Mouse (Mus musculus) stomach, embryonic 14.5 days (tissue): ENCODE results near the gene Rapgef6. TPM values are rescaled to one million over a fixed set of nuclear protein-coding genes. Genes with fewer than 3 reads are reported as not detected.
A peak's percentile ranks its signal among the peaks of the same experiment; 100 is the strongest.

ENCODE experiments used
- ATAC-seq: fragments of 200-750 bp; cut with Nextera tagmentation; 2 replicates; pipeline ENCODE4 v1.8.0; 2017; ENCODE audit warnings: low read depth, moderate TSS enrichment; ENCODE audit not compliant: insufficient number of reproducible peaks, insufficient read depth, low FRiP score
- H3K27ac ChIP-seq: fragments of 300-500 bp; sonication (generic); 2 replicates; pipeline ENCODE4 v1.5.1; 2014; ENCODE audit warnings: mild to moderate bottlenecking, low read length, moderate library complexity, mixed read lengths
- H3K27me3 ChIP-seq: fragments of 300-500 bp; sonication (generic); 2 replicates; pipeline ENCODE4 v1.6.1; 2014; ENCODE audit warnings: low read length, control low read depth, mixed read lengths; ENCODE audit not compliant: control insufficient read depth, insufficient read depth
- H3K36me3 ChIP-seq: fragments of 300-500 bp; sonication (generic); 2 replicates; pipeline ENCODE4 v1.6.1; 2014; ENCODE audit warnings: mild to moderate bottlenecking, control low read depth, low read length, moderate library complexity, mixed read lengths; ENCODE audit not compliant: control insufficient read depth, insufficient read depth
- H3K4me1 ChIP-seq: fragments of 300-500 bp; sonication (generic); 2 replicates; pipeline ENCODE4 v1.6.1; 2014; ENCODE audit warnings: low read length, control low read depth, mixed read lengths; ENCODE audit not compliant: control insufficient read depth, insufficient read depth
- H3K4me2 ChIP-seq: fragments of 300-500 bp; sonication (generic); replicated peaks from 2 replicates; pipeline ENCODE4 v1.6.1; 2014; ENCODE audit warnings: low read depth, low read length, control low read depth
- H3K4me3 ChIP-seq: fragments of 300-500 bp; sonication (generic); 2 replicates; pipeline ENCODE4 v1.5.1; 2014; ENCODE audit warnings: low read depth, low read length, control low read depth
- H3K9ac ChIP-seq: fragments of 300-500 bp; sonication (generic); replicated peaks from 2 replicates; pipeline ENCODE4 v1.6.1; 2014; ENCODE audit warnings: low read depth, mild to moderate bottlenecking, control low read depth, low read length, moderate library complexity, mixed read lengths
- H3K9me3 ChIP-seq: fragments of 300-500 bp; sonication (generic); 2 replicates; pipeline ENCODE4 v1.6.1; 2016; ENCODE audit warnings: low read depth, low read length, control low read depth; ENCODE audit not compliant: control insufficient read depth
- WGBS: fragments of 180-500 bp; shearing (Covaris S2); extraction: QIAGEN DNeasy Blood & Tissue Kit; methylation state at CpG from one replicate; pipeline ENCODE4 v1.1.7; 2014; 5-methylcytosine and 5-hydroxymethylcytosine counted together
- polyA plus RNA-seq: library from polyadenylated mRNA; unstranded; fragments of >200 nt; fragmentation: Nextera tagmentation; extraction: Ambion mirVana; gene quantifications from 2 replicates; pipeline ENCODE4 v1.2.1, GENCODE M21; 2014

Rapgef6 gene
- polyA plus RNA-seq: 39.4 and 42.0 TPM in 2 replicates

DNA sequence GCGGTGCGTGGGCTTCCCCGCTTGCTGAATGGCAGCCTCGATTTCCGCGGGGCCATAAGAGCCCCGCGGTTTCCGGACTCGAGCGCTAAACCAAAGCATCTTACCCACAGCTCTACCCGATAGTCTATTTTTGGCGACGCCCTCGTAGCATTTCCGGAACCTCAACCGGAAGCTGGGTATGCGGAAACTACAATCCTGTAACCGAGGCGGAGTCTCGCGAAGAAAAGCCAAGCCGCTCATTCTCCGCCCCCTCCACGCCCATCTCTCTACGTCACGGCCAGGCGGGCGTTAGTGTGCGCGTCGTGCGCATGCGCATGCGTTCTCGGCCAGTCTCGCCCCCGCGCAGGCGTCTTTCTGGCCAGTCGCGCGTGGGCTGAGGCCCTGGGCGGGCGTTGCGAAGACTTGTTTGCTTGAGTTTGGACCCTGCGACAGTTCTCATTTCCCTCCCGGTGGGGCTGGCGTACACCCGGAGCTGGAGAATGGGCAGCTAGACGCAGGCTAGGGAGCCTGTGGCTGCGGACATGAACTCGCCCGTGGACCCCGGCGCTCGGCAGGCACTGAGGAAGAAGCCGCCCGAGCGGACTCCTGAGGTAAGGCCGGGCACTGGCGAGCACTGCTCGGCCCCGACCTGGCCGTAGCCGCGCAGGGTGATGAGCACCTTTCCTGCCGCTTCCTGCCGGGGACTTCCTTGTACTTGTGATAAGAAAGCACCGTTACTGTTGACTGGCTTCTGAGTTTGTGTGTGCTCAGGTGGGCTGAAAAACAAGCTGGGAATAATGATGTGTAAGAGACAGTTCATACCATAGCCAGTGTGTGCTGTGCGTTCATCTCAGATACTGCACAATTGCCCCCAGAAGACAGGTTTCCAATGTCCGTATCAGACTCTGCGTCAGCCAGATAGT is at the start of gene Rapgef6:
Gene Rapgef6 (plus strand): TSS at position 319 of the 902 bp plus-strand sequence.
- WGBS: under 1% methylated on average over 73 of the region's 73 CpGs
- H3K4me1 ChIP-seq: no peaks in the 10 kb centered on the region
- H3K9me3 ChIP-seq: no peaks in the 10 kb centered on the region
- peak within 1 kb of the TSS; percentile 91 for H3K4me3 ChIP-seq
- H3K4me2 ChIP-seq: peak within 1 kb of the TSS; percentile 67
- ATAC-seq: peak; percentile 98
- H3K27me3 ChIP-seq: no peaks in the 10 kb centered on the region
- peak within 1 kb of the TSS; percentile 87 for H3K9ac ChIP-seq
- H3K36me3 ChIP-seq: no peaks in the 10 kb centered on the region
- H3K27ac ChIP-seq: peak within 1 kb of the TSS; percentile 95

DNA sequence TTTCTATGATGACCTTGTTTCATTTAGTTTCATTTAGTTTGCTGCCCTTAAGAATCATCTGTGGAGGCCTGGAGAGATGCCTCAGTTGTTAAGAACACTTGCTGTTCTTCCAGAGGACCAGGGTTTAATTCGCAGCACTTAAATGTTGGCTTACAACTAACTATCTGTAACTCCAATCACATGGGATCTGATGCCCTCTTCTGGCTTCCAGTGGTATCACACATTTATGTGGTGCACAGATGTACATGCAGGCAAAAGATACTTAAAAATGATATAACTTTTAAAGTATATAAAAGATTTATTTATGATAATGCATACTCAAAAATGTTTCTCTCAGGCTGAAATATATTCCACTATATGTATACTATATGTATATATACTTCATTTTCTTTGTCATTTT is 44.2 kb upstream of the Rapgef6 start:
- Histone ChIP-seq H3K27ac (no peak overlapping the region), H3K4me1 (no peaks in the 10 kb centered on the region), H3K4me3 (no peak overlapping the region), H3K9me3 (no peaks in the 10 kb centered on the region), H3K27me3 (no peaks in the 10 kb centered on the region), H3K9ac (no peak overlapping the region), H3K36me3 (no peaks in the 10 kb centered on the region), H3K4me2 (no peak overlapping the region)
- 83% methylated on average over 1 of the region's 1 CpGs for WGBS
- no peak for ATAC-seq

DNA sequence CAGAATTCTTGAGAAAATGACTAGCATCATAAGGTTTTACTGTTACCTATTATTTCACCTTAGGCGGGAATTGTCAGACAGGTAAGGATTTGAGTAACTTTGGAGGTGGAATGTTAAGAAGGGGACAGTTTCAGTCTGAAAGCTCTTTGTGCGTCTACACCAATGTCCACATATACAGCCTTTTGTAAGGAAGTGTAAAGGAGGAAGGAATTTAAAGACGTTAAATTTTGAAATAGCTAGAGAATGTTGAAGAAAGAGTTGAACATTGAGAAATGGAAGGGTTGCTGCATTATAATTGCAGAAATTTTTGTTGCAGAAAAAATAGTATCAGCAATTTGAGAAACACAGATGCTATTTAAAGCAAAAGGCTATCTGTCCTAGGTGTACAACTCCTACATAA is 36.6 kb upstream of the Rapgef6 start:
- 0 out of 2 replicates have a peak, but pooled peaks cover 3% of the 10 kb centered on the region for H3K36me3 ChIP-seq
- no peak overlapping the region for H3K4me3 ChIP-seq
- H3K27ac ChIP-seq: no peak overlapping the region
- no peaks in the 10 kb centered on the region for H3K9me3 ChIP-seq
- no peak overlapping the region for H3K4me2 ChIP-seq
- H3K27me3 ChIP-seq: no peaks in the 10 kb centered on the region
- no peak overlapping the region for H3K9ac ChIP-seq
- no peak for ATAC-seq
- 88% methylated on average over 3 of the region's 3 CpGs for WGBS
- H3K4me1 ChIP-seq: no peaks in the 10 kb centered on the region

DNA sequence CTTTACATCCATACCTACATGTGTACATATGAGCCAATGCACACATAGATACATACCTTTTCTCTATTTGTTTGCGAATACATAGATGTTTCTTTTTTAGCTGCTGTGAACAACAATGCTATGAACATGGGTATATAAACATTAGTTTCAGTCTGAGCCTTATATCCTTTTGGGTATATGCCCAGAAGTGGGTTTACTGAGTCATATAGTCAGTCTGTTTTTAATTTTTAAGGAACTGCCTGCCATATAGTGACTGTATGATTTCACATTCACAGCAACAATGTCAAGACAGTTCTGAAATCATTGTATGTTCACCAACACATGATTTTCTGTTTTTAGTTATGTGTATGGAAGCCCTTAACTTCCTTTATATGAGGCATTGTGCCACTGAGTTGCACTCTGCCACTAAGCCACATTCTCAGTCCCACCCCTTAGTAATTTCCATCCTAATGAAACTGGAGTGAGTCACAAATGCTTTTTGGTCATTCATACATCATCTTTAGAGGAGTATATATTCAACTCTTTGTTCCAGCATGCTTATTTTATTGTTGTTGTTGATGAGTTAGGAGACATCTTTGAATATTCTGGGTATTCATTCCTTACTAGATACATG is 30.6 kb upstream of the Rapgef6 start:
- H3K4me3 ChIP-seq: no peak overlapping the region
- no peak overlapping the region for H3K9ac ChIP-seq
- no peaks in the 10 kb centered on the region for H3K9me3 ChIP-seq
- no peaks in the 10 kb centered on the region for H3K4me1 ChIP-seq
- H3K4me2 ChIP-seq: no peak overlapping the region
- ATAC-seq: no peak
- no peak overlapping the region for H3K27ac ChIP-seq
- peaks cover 12% of the 10 kb centered on the region for H3K36me3 ChIP-seq
- H3K27me3 ChIP-seq: no peaks in the 10 kb centered on the region
- 98% methylated on average over 1 of the region's 1 CpGs for WGBS

DNA sequence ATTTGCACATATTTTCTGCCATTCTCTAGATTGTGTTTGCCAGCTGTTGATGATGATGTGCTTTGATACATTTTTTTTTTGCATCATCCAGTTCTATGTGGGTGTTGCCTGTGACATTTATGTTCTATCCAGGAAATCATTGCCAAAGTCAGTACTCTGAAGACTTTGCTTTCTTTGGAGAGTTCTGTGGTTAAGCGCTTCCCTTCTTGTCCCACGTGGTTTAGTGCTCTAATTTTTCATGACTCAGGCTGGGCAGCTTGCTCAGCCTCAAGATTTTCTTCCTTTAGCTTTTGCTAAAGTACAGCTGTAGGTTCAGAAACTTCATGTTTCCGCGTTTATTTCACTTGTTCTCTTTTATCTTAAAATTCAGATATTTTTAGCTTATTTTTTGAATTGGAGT is 30.1 kb upstream of the Rapgef6 start:
- H3K4me3 ChIP-seq: no peak overlapping the region
- ATAC-seq: no peak
- no peaks in the 10 kb centered on the region for H3K9me3 ChIP-seq
- H3K36me3 ChIP-seq: peaks cover 12% of the 10 kb centered on the region
- no peak overlapping the region for H3K4me2 ChIP-seq
- H3K9ac ChIP-seq: no peak overlapping the region
- WGBS: 79% methylated on average over 4 of the region's 4 CpGs
- no peak overlapping the region for H3K27ac ChIP-seq
- H3K4me1 ChIP-seq: no peaks in the 10 kb centered on the region
- no peaks in the 10 kb centered on the region for H3K27me3 ChIP-seq

DNA sequence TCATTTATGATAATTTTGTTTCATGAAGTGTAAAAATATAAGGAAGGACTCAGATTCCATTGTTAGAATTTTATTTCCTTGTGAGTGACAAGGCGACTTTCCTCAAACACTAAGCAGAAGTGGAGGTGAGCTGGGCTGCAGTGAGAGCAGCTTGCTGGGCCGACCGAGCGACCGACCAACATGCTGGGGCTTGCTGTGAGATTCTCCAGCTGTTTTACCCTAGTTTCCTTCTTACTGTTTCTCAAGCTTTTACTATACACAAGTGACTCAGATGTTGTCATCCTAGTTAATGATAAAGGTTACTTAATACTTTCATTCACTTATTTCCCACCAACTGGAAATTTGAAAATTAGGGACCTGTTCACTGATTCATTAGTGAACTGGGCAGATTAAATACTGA is 22.8 kb upstream of the Rapgef6 start:
- H3K4me3 ChIP-seq: no peak overlapping the region
- no peak overlapping the region for H3K27ac ChIP-seq
- H3K27me3 ChIP-seq: no peaks in the 10 kb centered on the region
- ATAC-seq: no peak
- H3K4me2 ChIP-seq: no peak overlapping the region
- no peak overlapping the region for H3K9ac ChIP-seq
- H3K9me3 ChIP-seq: no peaks in the 10 kb centered on the region
- no peaks in the 10 kb centered on the region for H3K4me1 ChIP-seq
- H3K36me3 ChIP-seq: peaks cover 22% of the 10 kb centered on the region
- WGBS: 52% methylated on average over 5 of the region's 5 CpGs

DNA sequence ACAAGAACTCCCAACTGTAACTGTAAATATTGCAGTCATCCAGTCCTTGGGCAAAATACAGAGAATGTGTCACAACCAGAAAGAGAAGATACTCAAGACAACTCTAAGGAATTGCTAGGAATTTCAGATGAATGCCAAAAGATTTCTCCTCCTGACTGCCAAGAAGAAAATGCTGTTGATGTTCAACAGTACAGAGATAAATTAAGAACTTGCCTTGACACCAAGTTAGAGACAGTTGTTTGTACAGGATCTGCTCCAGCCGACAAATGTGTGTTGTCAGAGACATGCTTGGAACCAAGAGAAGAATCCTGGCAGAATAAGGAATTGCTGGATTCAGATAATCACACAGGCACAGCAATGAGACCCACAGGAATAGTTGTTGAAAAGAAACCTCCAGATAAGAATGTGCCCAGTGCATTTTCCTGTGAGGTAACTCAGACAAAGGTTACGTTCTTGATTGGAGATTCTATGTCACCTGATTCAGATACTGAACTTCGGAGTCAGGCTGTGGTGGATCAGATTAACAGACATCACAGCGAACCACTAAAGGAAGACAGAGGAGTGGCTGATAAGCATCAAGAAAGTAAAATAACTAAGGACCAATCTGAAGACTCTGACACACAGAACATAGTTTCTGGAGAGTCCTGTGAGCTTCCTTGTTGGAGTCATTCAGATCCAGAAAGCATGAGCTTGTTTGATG is 20.0 kb upstream of the Rapgef6 start:
- Histone ChIP-seq H3K36me3 (peaks cover 26% of the 10 kb centered on the region), H3K4me3 (no peak overlapping the region), H3K4me2 (no peak overlapping the region), H3K9ac (no peak overlapping the region), H3K9me3 (no peaks in the 10 kb centered on the region), H3K27me3 (no peaks in the 10 kb centered on the region), H3K27ac (no peak overlapping the region), H3K4me1 (no peaks in the 10 kb centered on the region)
- WGBS: 85% methylated on average over 4 of the region's 4 CpGs
- ATAC-seq: no peak

DNA sequence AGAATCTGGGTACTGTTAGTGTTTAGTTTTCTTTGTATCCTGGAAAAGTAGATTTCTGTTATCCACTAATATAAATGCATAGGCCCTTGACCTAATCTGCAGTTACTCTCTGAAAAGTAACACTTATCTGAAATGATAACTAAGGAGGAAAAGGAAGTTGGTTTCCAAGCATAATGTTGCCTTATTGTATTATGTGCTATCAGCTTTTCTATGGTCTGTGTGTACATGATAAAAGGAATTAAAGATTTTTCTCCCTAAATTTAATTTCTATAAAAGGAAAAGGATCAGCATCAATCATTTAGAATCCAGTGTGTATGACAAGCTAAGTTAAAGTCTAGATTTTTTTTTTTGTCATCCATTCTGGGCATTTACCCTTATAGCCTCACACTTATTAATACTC is 9.1 kb upstream of the Rapgef6 start:
- Histone ChIP-seq H3K36me3 (peaks cover 10% of the 10 kb centered on the region), H3K4me3 (no peak overlapping the region), H3K9me3 (no peaks in the 10 kb centered on the region), H3K27ac (no peak overlapping the region), H3K4me2 (no peak overlapping the region), H3K4me1 (no peaks in the 10 kb centered on the region), H3K27me3 (no peaks in the 10 kb centered on the region), H3K9ac (no peak overlapping the region)
- no peak for ATAC-seq
